Mouse (Mus musculus): Measurements from ENCODE around the gene Pyroxd2.
"Not testable (repeated sequence)": the region's sequence is repeated elsewhere in the genome, so short reads cannot be mapped to it uniquely, and the experiment has no call there.

The Pyroxd2 gene

GRCm38 (mm10) chr19:42689321-42689720 is 63.3 kb downstream of the Pyroxd2 start:
- no peak for DNase-seq (ENCODE audit: low spot score)

- not testable (repeated sequence) for DNase-seq (ENCODE audit: low spot score)
These were observed 69.8 kb downstream of the Pyroxd2 start for GRCm38 (mm10) chr19:42682776-42683175.

GRCm38 (mm10) chr19:42678191-42678590 is 74.4 kb downstream of the Pyroxd2 start:
- DNase-seq (ENCODE audit: low spot score) = no peak

- DNase-seq (ENCODE audit: low spot score) = no peak
These were observed 75.1 kb downstream of the Pyroxd2 start for GRCm38 (mm10) chr19:42677452-42677851.

GRCm38 (mm10) chr19:42676931-42677330 is 75.6 kb downstream of the Pyroxd2 start:
- DNase-seq (ENCODE audit: low spot score) = no peak

Measured in ovary, postnatal 36 days (tissue).